Mouse (Mus musculus) heart, adult 2 months (tissue): ENCODE results near the gene Ak4.

Source experiments
- EP300 ChIP-seq: fragments of 200-500 bp; IDR thresholded peaks from 2 replicates; pipeline ENCODE4 v1.6.1; 2011; ENCODE audit warnings: low read depth, low read length, control low read depth; ENCODE audit not compliant: insufficient read depth
- POLR2A ChIP-seq: fragments of 200-500 bp; IDR thresholded peaks from 2 replicates; pipeline ENCODE4 v1.6.1; 2011; ENCODE audit warnings: mild to moderate bottlenecking, low read depth, low read length, control low read depth; ENCODE audit not compliant: insufficient read depth

- no peak for TF ChIP-seq POLR2A
- TF ChIP-seq EP300 = no peak
Observed at GRCm38 (mm10) chr4:101513251-101513650, 94.2 kb downstream of the Ak4 start.
